Mouse (Mus musculus): ENCODE measurements around the gene Brd2. TPM values are rescaled to one million over a fixed set of nuclear protein-coding genes. Genes with fewer than 3 reads are reported as not detected.
A peak's percentile ranks its signal among the peaks of the same experiment; 100 is the strongest.

Gene Brd2
- polyA plus RNA-seq, 1 experiment from 2014 or later = 89.4 TPM

GRCm38 (mm10) chr17:34109038-34109805 lies 13.2 kb downstream of the Brd2 start:
- Histone ChIP-seq H3K27me3 (replicated peaks) (no peaks in the 10 kb centered on the region), H3K36me3 (peaks cover 57% of the 10 kb centered on the region), H3K4me2 (no peak overlapping the region), H3K9ac (no peak overlapping the region), H3K4me3 (no peak overlapping the region), H3K9me3 (replicated peaks) (no peaks in the 10 kb centered on the region), H3K27ac (ENCODE audit: poor library complexity, severe bottlenecking) (0 out of 2 replicates have a peak overlapping the region, but pooled peaks have one; percentile 2), H3K4me1 (replicated peaks) (peaks cover 3% of the 10 kb centered on the region; the same call in 1 of the 2 replicates)
- ATAC-seq (ENCODE audit: insufficient number of reproducible peaks, low FRiP score) = no peak
- WGBS = 74% methylated on average over 14 of the region's 14 CpGs

- no peak for ATAC-seq (ENCODE audit: insufficient number of reproducible peaks, low FRiP score)
- 80% methylated on average over 5 of the region's 6 CpGs for WGBS
- H3K4me2 ChIP-seq = no peak overlapping the region
- H3K9ac ChIP-seq = no peak overlapping the region
- peaks cover 50% of the 10 kb centered on the region for H3K36me3 ChIP-seq
- no peaks in the 10 kb centered on the region for H3K9me3 ChIP-seq (replicated peaks)
- H3K4me3 ChIP-seq = no peak overlapping the region
- H3K4me1 ChIP-seq (replicated peaks) = peaks cover 3% of the 10 kb centered on the region; the same call in 1 of the 2 replicates
- H3K27me3 ChIP-seq (replicated peaks) = no peaks in the 10 kb centered on the region
- H3K27ac ChIP-seq (ENCODE audit: poor library complexity, severe bottlenecking) = no peak overlapping the region
These were observed 14.0 kb downstream of the Brd2 start for GRCm38 (mm10) chr17:34108460-34108859.

- Histone ChIP-seq H3K27me3 (replicated peaks) (no peaks in the 10 kb centered on the region), H3K4me1 (replicated peaks) (peaks cover 2% of the 10 kb centered on the region; the same call in 1 of the 2 replicates), H3K9ac (no peak overlapping the region), H3K9me3 (replicated peaks) (no peaks in the 10 kb centered on the region), H3K4me3 (no peak overlapping the region), H3K36me3 (peaks cover 38% of the 10 kb centered on the region), H3K4me2 (no peak overlapping the region), H3K27ac (ENCODE audit: poor library complexity, severe bottlenecking) (no peak overlapping the region)
- 81% methylated on average over 7 of the region's 7 CpGs for WGBS
- ATAC-seq (ENCODE audit: insufficient number of reproducible peaks, low FRiP score) = 0 out of 2 replicates have a peak, but pooled peaks have one; percentile 24
These were observed 15.1 kb downstream of the Brd2 start for GRCm38 (mm10) chr17:34107109-34107867.

- Histone ChIP-seq H3K4me2 (no peak overlapping the region), H3K9ac (no peak overlapping the region), H3K4me3 (no peak overlapping the region), H3K9me3 (replicated peaks) (no peaks in the 10 kb centered on the region), H3K27me3 (replicated peaks) (no peaks in the 10 kb centered on the region), H3K4me1 (replicated peaks) (no peaks in the 10 kb centered on the region), H3K27ac (ENCODE audit: poor library complexity, severe bottlenecking) (no peak overlapping the region), H3K36me3 (peaks cover 31% of the 10 kb centered on the region)
- ATAC-seq (ENCODE audit: insufficient number of reproducible peaks, low FRiP score) = no peak
- WGBS = 81% methylated on average over 7 of the region's 7 CpGs
These were observed 15.9 kb downstream of the Brd2 start for GRCm38 (mm10) chr17:34106555-34106954.

GRCm38 (mm10) chr17:34104804-34105203 lies 17.6 kb downstream of the Brd2 start:
- no peak overlapping the region for H3K27ac ChIP-seq (ENCODE audit: poor library complexity, severe bottlenecking)
- no peak overlapping the region for H3K4me3 ChIP-seq
- 77% methylated on average over 9 of the region's 9 CpGs for WGBS
- H3K36me3 ChIP-seq = peaks cover 13% of the 10 kb centered on the region
- H3K9me3 ChIP-seq (replicated peaks) = no peaks in the 10 kb centered on the region
- no peak overlapping the region for H3K4me2 ChIP-seq
- H3K27me3 ChIP-seq (replicated peaks) = peaks cover 11% of the 10 kb centered on the region; the same call in 1 of the 2 replicates
- no peak for ATAC-seq (ENCODE audit: insufficient number of reproducible peaks, low FRiP score)
- H3K9ac ChIP-seq = no peak overlapping the region
- H3K4me1 ChIP-seq (replicated peaks) = no peaks in the 10 kb centered on the region

- Histone ChIP-seq H3K36me3 (0 out of 2 replicates have a peak, but pooled peaks cover 3% of the 10 kb centered on the region), H3K4me2 (no peak overlapping the region), H3K4me3 (no peak overlapping the region), H3K27me3 (replicated peaks) (peaks cover 12% of the 10 kb centered on the region; the same call in 1 of the 2 replicates), H3K9me3 (replicated peaks) (no peaks in the 10 kb centered on the region), H3K4me1 (replicated peaks) (no peaks in the 10 kb centered on the region), H3K9ac (no peak overlapping the region), H3K27ac (ENCODE audit: poor library complexity, severe bottlenecking) (no peak overlapping the region)
- ATAC-seq (ENCODE audit: insufficient number of reproducible peaks, low FRiP score) = no peak
- 70% methylated on average over 6 of the region's 6 CpGs for WGBS
These were observed 19.6 kb downstream of the Brd2 start for GRCm38 (mm10) chr17:34102831-34103230.

GRCm38 (mm10) chr17:34101604-34102032 lies 20.8 kb downstream of the Brd2 start:
- H3K27me3 ChIP-seq (replicated peaks) = peaks cover 12% of the 10 kb centered on the region; the same call in 1 of the 2 replicates
- no peaks in the 10 kb centered on the region for H3K36me3 ChIP-seq
- 3% methylated on average over 12 of the region's 12 CpGs for WGBS
- H3K4me1 ChIP-seq (replicated peaks) = no peaks in the 10 kb centered on the region
- H3K4me2 ChIP-seq = peak overlapping the region; percentile 55
- H3K9ac ChIP-seq = no peak overlapping the region
- H3K4me3 ChIP-seq = peak overlapping the region; percentile 17; the same call in 1 of the 2 replicates
- peak; percentile 82 for ATAC-seq (ENCODE audit: insufficient number of reproducible peaks, low FRiP score)
- H3K27ac ChIP-seq (ENCODE audit: poor library complexity, severe bottlenecking) = no peak overlapping the region
- no peaks in the 10 kb centered on the region for H3K9me3 ChIP-seq (replicated peaks)

GRCm38 (mm10) chr17:34101185-34101584 lies 21.2 kb downstream of the Brd2 start:
- 27% methylated on average over 5 of the region's 5 CpGs for WGBS
- ATAC-seq (ENCODE audit: insufficient number of reproducible peaks, low FRiP score) = no peak
- H3K4me2 ChIP-seq = no peak overlapping the region

GRCm38 (mm10) chr17:34099531-34099930 lies 22.9 kb downstream of the Brd2 start:
- H3K4me2 ChIP-seq = no peak overlapping the region
- 66% methylated on average over 5 of the region's 5 CpGs for WGBS
- no peaks in the 10 kb centered on the region for H3K4me1 ChIP-seq (replicated peaks)
- H3K36me3 ChIP-seq = no peaks in the 10 kb centered on the region
- no peak overlapping the region for H3K27ac ChIP-seq (ENCODE audit: poor library complexity, severe bottlenecking)
- H3K27me3 ChIP-seq (replicated peaks) = peaks cover 15% of the 10 kb centered on the region
- H3K9ac ChIP-seq = no peak overlapping the region
- H3K4me3 ChIP-seq = no peak overlapping the region
- ATAC-seq (ENCODE audit: insufficient number of reproducible peaks, low FRiP score) = no peak
- no peaks in the 10 kb centered on the region for H3K9me3 ChIP-seq (replicated peaks)

More at GRCm38 (mm10) chr17:34101185-34101584, 21.2 kb downstream of the Brd2 start:
- Histone ChIP-seq H3K4me1 (replicated peaks) (no peaks in the 10 kb centered on the region), H3K9ac (no peak overlapping the region), H3K36me3 (no peaks in the 10 kb centered on the region), H3K4me3 (no peak overlapping the region), H3K27ac (ENCODE audit: poor library complexity, severe bottlenecking) (no peak overlapping the region), H3K9me3 (replicated peaks) (no peaks in the 10 kb centered on the region), H3K27me3 (replicated peaks) (peaks cover 12% of the 10 kb centered on the region; the same call in 1 of the 2 replicates)

- Histone ChIP-seq H3K9me3 (replicated peaks) (no peaks in the 10 kb centered on the region), H3K4me2 (no peak overlapping the region), H3K9ac (no peak overlapping the region), H3K27me3 (replicated peaks) (peaks cover 15% of the 10 kb centered on the region), H3K27ac (ENCODE audit: poor library complexity, severe bottlenecking) (no peak overlapping the region), H3K4me3 (no peak overlapping the region), H3K36me3 (no peaks in the 10 kb centered on the region), H3K4me1 (replicated peaks) (0 out of 2 replicates have a peak, but pooled peaks cover 2% of the 10 kb centered on the region)
- ATAC-seq (ENCODE audit: insufficient number of reproducible peaks, low FRiP score) = no peak
- 42% methylated on average over 10 of the region's 10 CpGs for WGBS
These were observed 23.5 kb downstream of the Brd2 start for GRCm38 (mm10) chr17:34098709-34099479.
